Mouse (Mus musculus) cerebellum, adult 2 months (tissue): ENCODE measurements around the gene Lyrm7.

ENCODE experiments used
- CTCF ChIP-seq: fragments of 200-500 bp; IDR thresholded peaks from 2 replicates; pipeline ENCODE4 v1.5.1; 2011; ENCODE audit warnings: low read depth, mild to moderate bottlenecking, control low read depth, low read length, moderate library complexity, borderline replicate concordance; ENCODE audit not compliant: insufficient read depth
- POLR2A ChIP-seq: fragments of 200-500 bp; IDR thresholded peaks from 2 replicates; pipeline ENCODE4 v1.6.1; 2011; ENCODE audit warnings: low read length, control low read depth, borderline replicate concordance; ENCODE audit not compliant: insufficient read depth

DNA sequence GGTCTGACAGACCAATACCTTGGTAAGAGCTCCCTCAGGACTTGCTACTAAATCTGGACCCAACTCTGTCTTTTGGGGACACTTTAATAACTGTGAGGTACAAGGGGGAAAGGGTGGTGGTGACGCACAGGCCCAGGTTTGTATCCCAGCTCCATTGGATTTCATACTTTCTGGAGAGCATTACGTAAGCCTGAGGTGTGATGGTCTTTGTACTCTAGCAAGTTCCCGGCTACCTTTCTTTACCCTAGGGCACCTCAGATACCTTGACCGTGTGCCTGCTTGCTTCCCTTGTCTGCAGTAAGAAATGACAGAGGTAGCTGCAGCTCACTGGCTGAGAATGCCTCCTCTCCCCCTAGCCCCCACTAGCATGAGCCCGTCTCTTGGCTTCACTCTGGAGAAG is 46.5 kb upstream of the Lyrm7 start:
- no peak for TF ChIP-seq POLR2A
- no peak for TF ChIP-seq CTCF
